Mouse (Mus musculus): ENCODE measurements around the gene Olfr693.
"Not testable (repeated sequence)": the region's sequence is repeated elsewhere in the genome, so short reads cannot be mapped to it uniquely, and the experiment has no call there.

The Olfr693 gene

GRCm38 (mm10) chr7:106680484-106680883 lies at the start of gene Olfr693:
TSS of gene Olfr693 (minus strand) at chr7:106680584.
- DNase-seq (ENCODE audit: inconsistent age in 2 of 2, low spot score in 1 of 2): no peak

DNA sequence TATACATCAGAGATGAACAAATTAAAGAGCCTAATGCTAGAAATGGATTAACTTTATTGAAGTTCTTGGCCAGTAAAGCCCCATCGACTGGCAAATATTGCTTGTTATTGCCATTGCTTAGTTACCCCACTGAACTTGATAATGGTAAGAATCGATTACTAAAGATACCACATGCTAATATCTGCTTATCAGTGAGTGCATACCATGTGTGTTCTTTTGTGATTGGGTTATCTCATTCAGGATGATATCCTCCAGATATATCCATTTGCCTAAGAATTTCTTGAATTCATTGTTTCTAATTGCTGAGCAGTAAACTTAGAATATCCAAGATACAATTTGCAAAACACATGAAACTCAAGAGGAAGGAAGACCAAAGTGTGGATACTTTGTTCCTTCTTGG lies 45.3 kb upstream of the Olfr693 start:
- DNase-seq (ENCODE audit: inconsistent age in 2 of 2, low spot score in 1 of 2): not testable (repeated sequence)

GRCm38 (mm10) chr7:106716296-106716695 lies 35.9 kb upstream of the Olfr693 start, which contains the start of gene Olfr695:
TSS of gene Olfr695 (minus strand) at chr7:106716396.
- no peak for DNase-seq (ENCODE audit: inconsistent age in 2 of 2, low spot score in 1 of 2)

- DNase-seq (ENCODE audit: inconsistent age in 2 of 2, low spot score in 1 of 2): no peak
Observed at GRCm38 (mm10) chr7:106711463-106711862, 31.1 kb upstream of the Olfr693 start.

GRCm38 (mm10) chr7:106707705-106708104 lies 27.3 kb upstream of the Olfr693 start:
- not testable (repeated sequence) for DNase-seq (ENCODE audit: inconsistent age in 2 of 2, low spot score in 1 of 2)

GRCm38 (mm10) chr7:106696891-106697290 lies 16.5 kb upstream of the Olfr693 start:
- no peak for DNase-seq (ENCODE audit: inconsistent age in 2 of 2, low spot score in 1 of 2)

DNA sequence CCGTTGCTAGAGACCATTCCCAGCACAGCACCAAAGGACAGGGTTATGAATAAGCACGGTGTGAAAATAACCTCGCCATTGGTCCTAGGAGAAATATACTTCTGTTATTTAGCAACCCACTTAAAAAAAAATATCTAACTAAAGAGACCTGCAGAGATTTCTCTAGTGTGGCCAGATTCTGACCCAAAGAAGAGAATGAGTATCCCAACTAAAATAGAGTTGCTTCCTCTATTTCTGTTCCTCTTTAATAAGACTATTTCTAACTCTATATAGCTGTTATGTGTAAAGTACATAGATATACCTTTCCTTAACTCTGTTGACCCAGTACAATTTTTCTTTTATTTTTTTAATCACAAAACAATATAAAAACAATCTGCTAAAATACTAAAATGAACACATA lies 12.6 kb upstream of the Olfr693 start:
- DNase-seq (ENCODE audit: inconsistent age in 2 of 2, low spot score in 1 of 2): no peak

- no peak for DNase-seq (ENCODE audit: inconsistent age in 2 of 2, low spot score in 1 of 2)
Observed at GRCm38 (mm10) chr7:106691714-106692113, 11.3 kb upstream of the Olfr693 start, which contains the start of gene Olfr694. TSS of gene Olfr694 (minus strand) at chr7:106691814.

GRCm38 (mm10) chr7:106685382-106685781 lies 5.0 kb upstream of the Olfr693 start:
- DNase-seq (ENCODE audit: inconsistent age in 2 of 2, low spot score in 1 of 2): no peak

DNA sequence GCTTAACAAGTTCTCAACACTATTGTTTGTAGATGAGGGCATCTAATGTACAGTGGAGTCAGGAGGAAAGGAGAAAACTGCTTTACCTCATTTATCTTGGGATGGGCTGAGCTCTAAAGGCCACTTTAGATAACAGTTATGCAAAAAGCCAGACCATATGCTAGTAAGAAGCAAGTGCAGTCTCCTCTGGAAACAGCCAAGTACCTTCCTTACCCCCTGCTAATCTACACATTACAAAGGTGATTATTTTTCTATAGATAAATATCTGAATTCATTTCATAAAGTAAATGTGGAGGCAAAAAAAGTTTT lies 28.1 kb downstream of the Olfr693 start:
- DNase-seq (ENCODE audit: inconsistent age in 2 of 2, low spot score in 1 of 2): no peak

DNA sequence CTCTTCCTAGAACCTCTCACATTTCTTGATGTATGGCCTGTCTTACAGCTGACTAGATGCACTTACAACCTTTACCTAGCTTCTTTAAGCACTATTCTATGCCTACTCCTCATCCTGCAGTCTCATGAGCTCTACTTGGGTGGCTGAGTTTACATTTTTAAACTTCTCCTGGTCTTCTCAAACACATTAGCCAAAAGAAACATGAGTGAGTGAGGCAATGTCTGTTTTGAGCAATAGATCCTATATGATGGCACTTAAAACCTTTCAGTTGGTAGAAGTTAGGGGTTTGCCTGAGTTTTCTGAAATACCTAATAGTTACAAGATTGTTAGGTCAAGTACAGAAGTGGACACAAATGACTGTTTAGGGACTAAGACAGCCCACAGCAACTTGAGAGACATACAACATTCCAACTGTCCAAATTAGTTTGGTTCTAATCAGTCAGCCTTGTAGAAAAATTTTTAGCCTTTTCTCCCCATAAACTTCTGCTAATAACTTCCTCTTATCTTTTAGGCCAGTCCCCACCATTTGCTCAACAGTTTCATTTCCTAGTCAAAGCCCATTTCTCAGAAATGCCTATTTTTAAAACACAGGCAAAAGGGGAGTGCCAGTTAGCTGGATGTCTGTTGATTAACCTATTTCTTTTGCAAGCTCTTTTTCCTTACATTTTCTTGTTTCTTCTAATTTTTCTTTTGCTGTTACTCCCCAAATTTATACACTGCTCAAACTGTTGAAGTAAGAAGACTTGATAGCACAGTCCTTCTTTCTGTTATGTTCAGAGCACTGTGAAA lies 28.6 kb downstream of the Olfr693 start:
- no peak for DNase-seq (ENCODE audit: inconsistent age in 2 of 2, low spot score in 1 of 2)

- DNase-seq (ENCODE audit: inconsistent age in 2 of 2, low spot score in 1 of 2): no peak
Observed at GRCm38 (mm10) chr7:106649774-106650173, 30.6 kb downstream of the Olfr693 start.

- DNase-seq (ENCODE audit: inconsistent age in 2 of 2, low spot score in 1 of 2): no peak
Observed at GRCm38 (mm10) chr7:106645261-106645660, 35.1 kb downstream of the Olfr693 start.

GRCm38 (mm10) chr7:106644222-106644870 lies 36.0 kb downstream of the Olfr693 start:
- DNase-seq (ENCODE audit: inconsistent age in 2 of 2, low spot score in 1 of 2): no peak

GRCm38 (mm10) chr7:106640839-106641238 lies 39.5 kb downstream of the Olfr693 start:
- DNase-seq (ENCODE audit: inconsistent age in 2 of 2, low spot score in 1 of 2): no peak

DNA sequence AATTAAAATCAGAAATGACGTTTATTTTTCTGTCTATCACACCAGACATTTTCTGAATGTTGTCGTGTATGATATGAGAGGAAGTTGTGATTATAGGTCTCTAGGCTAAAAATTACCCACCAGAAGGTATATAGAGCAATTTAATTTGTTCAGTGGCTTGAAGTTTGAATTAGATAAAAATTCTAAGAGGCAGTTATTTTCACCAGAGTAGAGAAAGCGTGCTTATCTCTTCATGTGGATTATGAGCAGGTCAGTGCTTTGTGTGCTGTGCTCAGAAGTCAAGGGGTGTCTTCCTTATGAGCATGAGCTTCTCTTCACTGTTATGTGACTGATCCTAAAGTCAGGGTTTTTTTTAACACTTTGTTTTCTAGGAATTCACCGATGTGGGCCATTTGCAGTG lies 44.8 kb downstream of the Olfr693 start:
- DNase-seq (ENCODE audit: inconsistent age in 2 of 2, low spot score in 1 of 2): no peak
